Mouse (Mus musculus): ENCODE measurements around the gene Ugt1a6b.

Gene Ugt1a6b

DNA sequence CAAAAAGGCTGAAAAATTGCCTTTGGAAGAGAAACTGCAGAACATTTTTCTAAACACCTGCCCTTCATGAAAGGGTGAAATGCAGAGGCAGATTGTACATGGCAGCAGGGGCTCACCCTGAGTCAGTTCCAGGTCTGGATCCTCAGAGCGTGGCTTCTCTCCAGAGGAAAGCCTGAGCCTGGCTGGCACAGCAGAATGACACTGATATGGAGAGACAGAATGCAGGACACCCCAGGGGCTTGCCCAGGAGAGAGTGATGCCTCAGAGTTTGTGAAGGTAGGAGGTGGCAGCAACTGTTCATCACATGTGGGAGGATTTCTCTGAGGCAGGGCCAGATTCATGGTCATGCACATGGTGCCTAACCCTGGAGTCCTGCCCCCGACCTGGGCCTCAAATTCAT lies 96.9 kb downstream of the Ugt1a6b start:
- DNase-seq (ENCODE audit: low spot score) = no peak

DNA sequence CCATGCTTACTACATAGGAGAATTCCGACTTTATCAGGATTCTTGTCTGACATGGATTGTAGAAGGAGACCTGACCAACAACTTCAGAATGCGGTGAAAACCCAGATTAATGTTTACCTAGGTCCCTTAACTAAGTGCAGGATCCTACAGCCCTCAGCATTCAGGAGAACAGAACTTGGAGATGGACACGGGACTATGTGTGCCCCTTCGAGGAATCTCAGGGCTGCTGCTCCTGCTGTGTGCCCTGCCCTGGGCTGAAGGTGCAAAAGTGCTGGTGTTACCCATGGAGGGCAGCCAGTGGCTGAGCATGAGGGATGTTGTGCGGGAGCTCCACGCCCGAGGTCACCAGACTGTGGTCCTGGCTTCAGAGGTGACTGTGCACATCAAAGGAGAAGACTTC lies 97.4 kb downstream of the Ugt1a6b start, which contains the start of gene Ugt1a2:
Gene Ugt1a2 (plus strand): TSS at position 146 of the 400 bp plus-strand sequence.
- no peak for DNase-seq (ENCODE audit: low spot score)

DNA sequence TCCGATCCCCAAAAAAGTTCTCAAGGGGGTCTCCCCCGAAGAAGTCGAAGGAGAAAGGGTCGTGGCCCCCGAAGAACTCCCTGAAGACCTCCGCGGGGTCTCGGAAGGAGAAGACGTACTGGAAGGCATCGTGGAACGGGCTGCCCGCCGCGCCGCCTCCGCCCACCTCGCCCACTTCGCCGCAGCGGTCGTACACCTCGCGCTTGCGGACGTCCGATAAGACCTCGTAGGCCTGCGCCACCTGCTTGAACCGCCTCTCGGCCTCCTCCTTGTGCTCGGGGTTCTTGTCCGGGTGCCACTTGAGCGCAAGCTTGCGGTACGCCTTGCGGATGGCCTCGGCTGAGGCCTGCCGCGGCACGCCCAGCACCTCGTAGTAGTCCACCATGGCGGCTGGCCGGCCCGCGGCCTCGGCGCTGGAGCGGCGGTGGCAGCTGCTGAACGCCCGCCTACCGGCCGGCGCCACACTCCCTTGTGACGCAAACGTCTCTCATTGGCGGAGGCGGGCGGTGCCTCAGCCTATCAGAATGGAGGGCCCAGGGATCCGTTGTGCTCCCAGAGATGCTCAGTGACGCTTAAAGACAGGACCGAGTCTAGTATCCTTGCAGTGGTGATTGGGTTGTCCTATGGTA lies 102.4 kb downstream of the Ugt1a6b start, which contains the start of gene Dnajb3:
Gene Dnajb3 (minus strand): TSS at position 489 of the 629 bp plus-strand sequence.
- DNase-seq (ENCODE audit: low spot score) = peak; percentile 77

DNA sequence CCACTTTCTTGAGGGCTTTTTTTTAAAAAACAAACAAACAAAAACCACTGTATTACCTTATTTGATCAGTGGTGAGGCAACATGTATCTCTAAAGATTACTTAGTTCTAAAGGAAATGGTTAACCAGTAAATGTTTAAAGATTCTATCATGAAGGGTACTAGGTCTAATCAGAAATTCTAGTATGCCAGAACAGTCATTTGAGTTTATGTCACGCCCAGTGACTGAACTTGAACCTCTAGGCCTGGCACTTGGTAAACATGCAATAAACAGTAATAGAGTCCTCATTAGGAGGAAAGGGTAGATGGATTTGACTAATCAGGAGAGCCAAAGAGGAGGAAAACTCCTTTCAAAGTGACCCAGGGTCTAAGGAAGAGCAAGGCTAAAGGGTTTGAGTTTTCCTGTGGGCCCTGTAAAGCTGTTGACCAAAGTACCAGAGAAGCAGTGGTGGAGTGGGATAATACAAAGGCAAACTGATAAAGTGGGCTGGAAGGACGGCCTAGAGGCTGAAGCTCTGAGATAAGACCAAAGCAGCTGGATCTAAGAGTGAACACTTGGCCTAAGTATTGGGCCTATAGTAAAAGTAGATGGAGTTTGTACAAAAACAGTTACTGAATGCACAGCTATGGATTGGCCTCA lies 103.9 kb downstream of the Ugt1a6b start:
- DNase-seq (ENCODE audit: low spot score) = no peak

DNA sequence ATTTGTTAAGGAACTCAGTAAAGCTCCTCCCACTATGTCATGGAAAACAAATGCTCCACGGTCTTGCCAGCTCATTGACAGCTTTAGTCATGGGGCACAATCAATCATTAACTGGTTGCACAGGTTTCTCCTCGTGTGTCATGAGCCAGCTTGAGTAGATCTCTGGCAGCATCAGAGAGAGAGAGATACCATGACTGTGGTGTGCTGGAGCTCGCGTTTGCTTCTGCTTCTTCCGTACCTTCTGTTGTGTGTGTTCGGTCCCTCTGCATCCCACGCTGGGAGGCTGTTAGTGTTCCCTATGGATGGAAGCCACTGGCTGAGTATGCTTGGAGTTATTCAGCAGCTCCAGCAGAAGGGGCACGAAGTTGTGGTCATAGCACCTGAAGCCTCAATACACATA lies 108.8 kb downstream of the Ugt1a6b start, which contains the start of gene Ugt1a1:
Gene Ugt1a1 (plus strand): TSS at position 148 of the 400 bp plus-strand sequence.
- peak; percentile 2 for DNase-seq (ENCODE audit: low spot score)

DNA sequence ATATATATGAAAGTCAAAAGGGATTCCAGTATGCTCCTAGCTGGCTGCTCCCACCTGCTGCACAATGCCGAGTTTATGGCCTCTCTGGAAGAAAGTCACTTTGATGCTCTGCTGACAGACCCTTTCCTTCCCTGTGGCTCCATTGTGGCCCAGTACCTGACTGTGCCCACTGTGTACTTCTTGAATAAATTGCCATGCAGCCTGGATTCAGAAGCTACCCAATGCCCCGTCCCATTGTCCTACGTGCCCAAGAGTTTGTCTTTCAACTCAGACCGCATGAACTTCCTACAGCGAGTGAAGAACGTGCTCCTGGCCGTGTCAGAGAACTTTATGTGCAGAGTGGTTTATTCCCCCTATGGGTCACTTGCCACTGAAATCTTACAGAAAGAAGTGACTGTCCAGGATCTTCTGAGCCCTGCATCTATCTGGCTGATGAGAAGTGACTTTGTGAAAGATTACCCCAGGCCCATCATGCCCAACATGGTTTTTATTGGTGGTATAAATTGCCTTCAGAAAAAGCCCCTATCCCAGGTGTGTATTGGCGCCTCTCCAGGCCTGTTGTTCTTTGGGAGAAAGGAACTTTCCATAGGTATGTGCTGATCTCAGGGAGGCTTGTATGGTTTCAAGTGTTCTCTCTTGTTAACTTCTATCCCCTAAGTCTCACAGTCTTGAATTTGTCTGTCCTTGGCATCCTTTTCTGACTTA lies 109.4 kb downstream of the Ugt1a6b start:
- DNase-seq (ENCODE audit: low spot score) = peak; percentile 10

DNA sequence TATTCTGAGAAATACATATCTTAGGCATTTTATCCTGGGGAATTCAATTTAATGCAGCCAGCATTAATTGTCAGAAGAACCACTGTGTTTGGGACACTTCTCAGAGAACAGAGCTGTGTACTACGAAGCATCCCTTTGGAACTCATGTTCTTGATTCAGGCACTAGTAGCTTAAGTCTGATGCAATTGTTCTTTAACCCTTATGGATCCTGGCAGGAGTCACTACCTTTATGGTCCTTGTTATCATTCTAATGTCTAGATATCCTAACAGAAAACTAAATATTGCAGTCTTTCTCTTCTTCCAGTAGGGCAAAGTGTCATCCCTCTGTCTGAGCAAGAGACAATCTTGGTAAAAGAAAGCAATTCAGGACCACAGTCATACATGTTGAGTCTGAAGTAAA lies 110.0 kb downstream of the Ugt1a6b start:
- DNase-seq (ENCODE audit: low spot score) = peak; percentile 0

DNA sequence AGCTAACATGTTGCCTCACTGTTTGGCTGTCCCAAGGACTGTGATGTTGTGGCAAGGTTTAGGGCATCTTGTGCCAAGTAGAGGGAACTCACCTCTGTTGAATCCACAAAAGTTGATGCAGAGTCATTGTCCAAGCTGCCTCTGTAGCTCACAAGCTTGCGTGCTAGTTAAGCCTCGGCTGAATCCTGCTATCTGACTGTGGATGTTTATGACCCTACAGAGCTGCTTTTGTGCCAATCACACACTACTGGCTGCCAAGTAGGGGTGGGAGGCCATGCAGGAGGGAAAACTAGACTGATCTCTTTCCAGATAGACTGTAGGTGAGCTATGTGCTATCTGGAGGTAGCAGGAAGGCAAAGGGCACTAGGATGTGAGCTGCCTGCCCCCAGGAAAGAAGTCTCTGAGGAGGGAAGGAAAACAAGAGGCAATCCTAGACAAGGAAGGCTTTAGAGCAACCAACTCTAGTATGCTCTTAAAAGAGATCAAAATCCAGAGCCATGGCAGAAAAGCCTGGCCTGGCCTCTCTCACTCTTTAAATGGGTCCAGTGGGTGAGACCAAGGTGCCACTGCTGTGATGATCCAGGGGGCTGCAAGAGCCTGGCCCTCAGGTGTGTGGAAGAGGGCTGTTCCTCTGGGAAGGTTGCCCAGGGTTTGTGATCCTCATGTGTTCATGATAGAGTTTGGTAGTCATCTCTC lies 110.9 kb downstream of the Ugt1a6b start:
- DNase-seq (ENCODE audit: low spot score) = peak; percentile 5

DNA sequence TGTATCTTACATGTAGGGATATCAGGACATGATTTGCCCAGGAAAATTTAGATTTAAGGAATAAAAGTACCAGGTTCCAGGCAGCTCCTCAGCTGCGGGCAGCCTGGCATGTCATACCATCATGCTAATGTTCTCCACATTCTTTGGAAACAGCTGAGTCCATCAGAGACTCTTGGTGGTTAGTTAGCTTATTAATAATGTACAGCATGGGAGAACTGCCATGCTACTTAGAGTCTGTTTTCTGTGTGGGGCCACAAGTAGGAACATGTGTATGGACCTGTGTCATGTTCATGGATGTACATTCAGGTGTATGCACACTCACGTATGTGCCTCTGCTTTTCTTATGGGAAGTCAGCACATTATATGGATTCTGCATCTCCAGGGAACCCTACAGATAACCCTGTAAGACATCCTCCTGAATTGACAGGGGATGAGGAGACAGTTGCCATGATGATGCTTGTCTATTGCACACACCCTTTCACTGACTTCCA lies 111.5 kb downstream of the Ugt1a6b start:
- no peak for DNase-seq (ENCODE audit: low spot score)

DNA sequence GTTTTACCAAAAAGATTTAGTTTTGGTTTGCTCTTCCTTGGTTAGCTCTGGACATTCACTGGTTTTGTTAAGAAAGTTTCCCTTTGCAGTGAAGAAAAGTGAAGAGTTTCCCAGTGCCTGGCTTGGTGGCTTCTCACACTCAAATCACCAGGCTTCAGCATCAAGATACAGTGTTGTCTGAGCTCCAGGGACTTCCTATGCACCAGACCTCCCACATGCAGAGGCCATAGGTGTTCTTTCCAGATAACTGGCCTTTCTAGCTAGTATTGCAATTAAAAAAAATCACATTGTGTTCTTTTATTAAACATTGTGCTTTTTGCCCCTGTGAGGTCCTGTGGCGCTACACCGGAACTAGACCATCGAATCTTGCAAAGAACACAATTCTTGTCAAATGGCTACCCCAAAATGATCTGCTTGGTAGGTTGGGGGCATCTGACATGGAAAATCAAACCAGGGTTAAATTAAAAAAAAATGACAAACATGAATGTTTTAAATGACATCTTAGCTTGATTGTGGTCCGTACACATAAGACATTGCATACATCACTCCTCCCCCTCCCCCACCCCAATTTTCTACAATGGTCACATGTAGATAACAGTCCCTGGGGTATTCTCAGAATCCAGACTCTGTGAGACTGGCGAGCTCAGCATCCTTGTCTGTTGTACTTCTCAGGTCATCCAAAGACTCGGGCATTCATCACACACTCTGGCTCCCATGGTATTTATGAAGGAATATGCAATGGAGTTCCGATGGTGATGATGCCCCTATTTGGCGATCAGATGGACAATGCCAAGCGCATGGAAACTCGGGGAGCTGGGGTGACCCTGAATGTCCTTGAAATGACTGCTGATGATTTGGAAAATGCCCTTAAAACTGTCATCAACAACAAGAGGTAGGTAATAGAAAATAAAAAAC lies 112.7 kb downstream of the Ugt1a6b start:
- peak; percentile 0 for DNase-seq (ENCODE audit: low spot score)

DNA sequence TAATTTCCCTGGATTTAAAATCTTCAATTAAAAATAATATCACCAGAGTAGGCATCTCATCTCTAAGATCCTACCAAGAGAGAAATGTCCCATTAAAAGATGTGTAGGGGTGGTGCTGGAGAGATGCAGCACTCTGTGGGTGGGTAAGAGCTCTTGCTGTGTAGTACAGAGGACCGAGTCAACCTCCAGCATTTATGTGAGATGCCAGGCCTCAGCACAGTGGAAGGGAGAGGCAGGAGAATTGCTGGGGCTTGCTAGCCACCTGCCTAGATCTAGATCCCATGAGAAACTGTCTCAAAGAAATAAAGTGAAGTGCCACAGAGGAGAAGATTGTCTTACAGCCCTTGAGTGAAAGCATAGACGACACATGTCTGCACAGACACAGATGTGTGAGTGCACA lies 113.5 kb downstream of the Ugt1a6b start:
- no peak for DNase-seq (ENCODE audit: low spot score)

DNA sequence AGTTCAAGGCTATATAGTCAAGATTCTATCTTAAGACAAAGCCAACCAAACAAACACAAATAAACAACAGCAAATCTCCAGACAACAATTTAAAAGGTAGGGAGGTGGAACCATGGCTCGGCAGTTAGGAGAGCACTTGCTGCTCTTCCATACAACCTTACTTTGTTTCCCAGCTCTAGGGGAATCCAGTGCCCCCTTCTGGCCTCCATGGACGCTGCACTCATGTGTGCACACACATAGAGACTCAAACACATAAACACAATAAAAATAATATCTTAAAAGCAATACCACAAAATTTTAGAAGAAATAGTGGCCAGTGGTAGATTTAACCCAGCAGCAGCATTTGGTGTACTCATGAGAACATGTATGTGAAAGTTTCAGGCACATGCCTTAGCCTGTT lies 114.1 kb downstream of the Ugt1a6b start:
- no peak for DNase-seq (ENCODE audit: low spot score)

DNA sequence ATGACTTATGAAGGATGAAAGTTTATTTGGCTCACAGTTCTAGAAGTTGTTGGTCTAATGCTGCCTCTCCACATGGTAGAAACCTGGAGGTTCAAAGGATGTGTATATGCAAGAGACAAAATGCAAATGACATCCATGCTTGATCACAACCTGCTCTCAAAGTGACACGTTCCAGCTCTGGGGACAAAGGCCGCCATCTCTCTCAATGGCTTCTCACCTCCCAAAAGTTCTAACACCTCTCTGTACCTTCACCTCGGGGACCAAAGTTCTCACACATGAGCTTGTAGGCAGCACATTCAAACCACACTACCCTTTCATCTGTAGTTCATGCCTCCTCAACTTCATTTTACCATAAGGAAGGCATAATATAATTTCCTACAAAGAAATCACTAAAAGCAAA lies 114.5 kb downstream of the Ugt1a6b start:
- peak; percentile 0 for DNase-seq (ENCODE audit: low spot score)

DNA sequence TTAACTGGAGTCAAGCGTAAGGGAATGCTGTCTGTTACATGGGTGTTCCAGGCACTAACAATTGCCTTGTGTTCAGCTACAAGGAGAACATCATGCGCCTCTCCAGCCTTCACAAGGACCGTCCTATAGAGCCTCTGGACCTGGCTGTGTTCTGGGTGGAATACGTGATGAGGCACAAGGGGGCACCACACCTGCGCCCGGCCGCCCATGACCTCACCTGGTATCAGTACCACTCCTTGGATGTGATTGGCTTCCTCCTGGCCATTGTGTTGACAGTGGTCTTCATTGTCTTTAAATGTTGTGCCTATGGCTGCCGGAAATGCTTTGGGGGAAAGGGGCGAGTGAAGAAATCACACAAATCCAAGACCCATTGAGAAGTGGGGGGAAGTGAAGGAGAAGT lies 115.0 kb downstream of the Ugt1a6b start:
- DNase-seq (ENCODE audit: low spot score) = peak; percentile 1

DNA sequence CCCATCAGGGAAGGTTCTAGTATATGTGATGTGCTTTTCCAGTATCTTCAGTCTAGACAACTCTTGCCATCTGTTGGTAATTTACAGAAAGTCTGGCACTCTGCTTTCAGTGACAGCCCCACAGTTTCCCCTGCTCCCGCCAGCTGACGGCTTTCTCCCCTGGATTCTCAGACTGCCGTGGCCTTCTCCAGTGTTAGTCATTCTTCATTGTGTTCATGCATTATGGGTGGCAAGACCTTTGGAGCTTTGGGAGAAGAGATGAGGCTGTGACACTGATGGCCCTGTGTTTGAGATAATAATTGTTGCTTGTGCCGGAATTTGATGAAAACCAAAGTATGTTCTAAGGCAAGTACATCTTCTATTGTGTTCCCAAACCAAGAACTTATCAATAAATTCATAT lies 115.5 kb downstream of the Ugt1a6b start:
- no peak for DNase-seq (ENCODE audit: low spot score)

DNA sequence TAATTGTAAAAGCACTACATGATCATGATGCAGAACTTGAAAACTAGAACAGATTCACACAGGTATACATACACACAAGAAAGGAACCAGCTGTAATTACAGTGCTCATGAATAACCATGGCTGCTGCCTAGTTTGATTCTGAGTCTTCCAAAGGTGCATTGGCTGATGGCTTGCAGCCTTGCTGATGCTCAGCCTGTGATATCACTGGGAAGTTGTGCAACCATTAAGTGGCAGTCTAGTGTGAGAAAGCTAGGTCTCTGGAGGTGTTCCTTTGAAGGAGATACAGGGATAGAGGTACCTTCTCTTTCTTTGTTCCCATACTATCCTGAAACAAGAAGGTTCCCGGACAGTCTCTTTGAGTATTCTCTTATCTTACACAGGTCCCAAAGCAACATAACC lies 116.0 kb downstream of the Ugt1a6b start:
- peak; percentile 1 for DNase-seq (ENCODE audit: low spot score)

DNA sequence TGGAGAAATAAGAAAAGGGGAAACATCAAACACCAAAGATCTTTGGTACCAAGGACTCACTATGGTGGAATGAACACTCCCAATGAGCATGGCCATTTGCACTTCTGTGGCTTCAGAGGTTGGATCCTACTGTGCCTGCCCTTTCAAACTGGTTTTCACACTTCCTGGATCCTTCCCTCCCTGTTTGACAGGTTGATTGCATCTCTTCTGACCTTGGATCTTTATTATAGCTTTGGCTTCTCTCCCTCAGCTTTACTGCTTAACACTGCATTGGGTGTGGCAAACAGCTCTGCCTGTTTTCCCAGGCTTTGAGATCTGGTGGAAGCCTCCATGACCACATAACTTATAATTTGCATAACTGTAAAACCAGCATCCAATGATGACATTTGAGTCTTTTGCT lies 117.3 kb downstream of the Ugt1a6b start:
- DNase-seq (ENCODE audit: low spot score) = peak; percentile 3

DNA sequence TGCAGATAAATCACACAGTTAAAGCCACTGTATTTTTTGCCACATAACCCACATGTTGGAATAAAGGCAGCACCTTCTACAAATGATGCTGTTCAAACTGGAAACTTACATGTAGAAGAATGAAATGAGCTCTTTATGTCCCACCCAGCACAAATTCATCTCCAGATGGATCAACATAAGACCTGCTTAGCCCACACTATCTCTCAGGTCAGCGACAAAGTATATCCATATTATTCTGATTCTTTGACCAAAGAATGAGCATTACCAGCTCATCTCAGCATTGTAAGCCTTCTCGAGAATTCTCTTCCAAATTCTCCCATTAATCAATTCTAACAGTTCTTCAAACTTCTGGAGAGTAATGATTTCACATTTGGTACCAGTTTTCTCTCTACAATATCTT lies 119.2 kb downstream of the Ugt1a6b start:
- DNase-seq (ENCODE audit: low spot score) = peak; percentile 0

DNA sequence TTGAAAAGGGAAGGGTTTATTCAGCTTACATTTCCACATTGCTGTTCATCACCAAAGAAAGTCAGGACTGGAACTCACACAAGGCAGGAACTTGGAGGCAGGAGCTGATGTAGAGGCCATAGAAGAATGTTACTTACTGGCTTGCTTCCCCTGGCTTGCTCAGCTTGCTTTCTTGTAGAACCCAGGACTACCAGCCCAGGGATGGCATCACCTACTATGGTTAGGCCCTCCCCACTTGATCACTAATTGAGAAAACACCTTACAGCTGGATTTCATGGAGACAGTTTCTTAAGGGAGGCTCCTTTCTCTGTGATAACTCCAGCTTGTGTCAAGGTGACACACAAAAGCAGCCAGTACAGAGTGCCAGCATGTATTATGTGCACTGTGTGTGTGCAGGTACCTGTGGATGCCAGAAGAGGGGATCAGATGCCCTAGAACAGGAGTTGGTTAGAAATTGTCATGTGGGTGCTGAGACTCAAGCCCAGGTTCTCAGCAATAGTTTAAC lies 120.0 kb downstream of the Ugt1a6b start:
- DNase-seq (ENCODE audit: low spot score) = peak; percentile 6

DNA sequence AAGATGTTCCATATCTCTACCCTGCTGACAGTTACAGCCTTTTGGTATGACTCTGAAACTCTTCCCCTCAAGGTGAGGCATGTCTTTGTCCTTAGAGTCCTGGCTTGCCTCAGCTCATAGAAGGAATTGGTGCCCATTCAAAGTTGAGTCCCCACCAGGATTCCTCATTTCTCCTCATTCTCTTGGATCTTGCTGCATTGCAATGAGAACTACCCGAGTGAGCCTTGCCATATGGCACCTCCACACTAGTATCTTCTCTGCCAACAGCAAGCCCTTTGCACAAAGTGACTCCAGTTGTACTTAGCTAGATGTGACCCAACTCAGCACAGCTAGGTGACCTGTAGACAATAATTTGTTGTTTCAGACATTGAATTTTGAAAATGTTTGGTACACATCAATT lies 120.5 kb downstream of the Ugt1a6b start:
- peak; percentile 18 for DNase-seq (ENCODE audit: low spot score)
